In genomic region chr2:51177615-51178014, GRCm38 (mm10) we compare ENCODE assay signal across 18 mouse cellular contexts. TPM values are rescaled to one million over a fixed set of nuclear protein-coding genes. Genes with fewer than 3 reads are reported as not detected.
DNase-seq lines count a peak whose midpoint lies in the region; ATAC-seq and TF ChIP-seq lines count a peak whose summit lies in the region.
"Had no signal": no experiment of that assay in that cellular context is flagged by ENCODE, and none has a peak within 500 bp of the region (broad histone marks: within the 10 kb centered on the region; RNA-seq: fewer than 3 reads in every experiment).

No protein-coding gene starts in this region.

- H3K27ac ChIP-seq in ES-E14 (ENCODE audit: insufficient read depth, low read depth, low read length, poor library complexity, severe bottlenecking), result no peak overlapping the region
- H3K27ac ChIP-seq: embryonic facial prominence, embryonic 12.5 days; liver, embryonic 13.5 days had no signal

- POLR2A ChIA-PET in Patski (lab: Charles Lee), result no interaction called here

- H3K4me3 ChIP-seq in ES-E14 (ENCODE audit: insufficient read depth in 1 of 2, low read depth in 1 of 2, low read length in 2 of 2, poor library complexity in 1 of 2, severe bottlenecking in 1 of 2), result no peak overlapping the region
- H3K4me3 ChIP-seq: embryonic facial prominence, embryonic 12.5 days; heart, embryonic 12.5 days; liver, embryonic 13.5 days had no signal

- no peaks in the 10 kb centered on the region for H3K9me3 ChIP-seq in ES-E14 (ENCODE audit: control insufficient read depth, insufficient read depth, low read depth, low read length)
- H3K9me3 ChIP-seq: embryonic facial prominence, embryonic 12.5 days; heart, embryonic 12.5 days; liver, embryonic 13.5 days had no signal

- no peaks in the 10 kb centered on the region for H3K27me3 ChIP-seq in Patski
- H3K27me3 ChIP-seq: embryonic facial prominence, embryonic 12.5 days; heart, embryonic 12.5 days; liver, embryonic 13.5 days had no signal

- peak; percentile 43 for DNase-seq in kidney, adult 9 months
- DNase-seq in kidney, postnatal 4 days, result no peak
- DNase-seq in ES-E14 (ENCODE audit: low read depth, low spot score) (no peak), Patski (ENCODE audit: low read depth, low spot score) (peak; percentile 20)
- DNase-seq in kidney, postnatal 10 days, result peak; percentile 10
- no peak for DNase-seq in ovary, postnatal 14 days (ENCODE audit: low spot score)
- DNase-seq in left cerebral cortex, postnatal 10 days (ENCODE audit: extremely low spot score in 1 of 2, low spot score in 2 of 2), result no peak
- DNase-seq: cerebellum, adult 11 months; cerebellum, postnatal 36 days; gastrocnemius, postnatal 36 days; heart, postnatal 36 days; layer of hippocampus, postnatal 36 days; left cerebral cortex, postnatal 4 days; liver, embryonic 13.5 days; right cerebral cortex, postnatal 4 days had no signal

- peak; percentile 58 for ATAC-seq in Patski

- no peaks in the 10 kb centered on the region for H3K4me1 ChIP-seq in ES-E14 (ENCODE audit: control insufficient read depth in 2 of 2, insufficient read depth in 2 of 2, low read length in 2 of 2, poor library complexity in 1 of 2)
- H3K4me1 ChIP-seq: embryonic facial prominence, embryonic 12.5 days; heart, embryonic 12.5 days; liver, embryonic 13.5 days had no signal

- CTCF ChIA-PET in Patski (lab: Charles Lee), result interaction anchor here (1.0 to 1.1 kb wide), 2 partner anchors 15 to 114 kb away, joined by 4 read pairs; no protein-coding TSS in a partner anchor

- no peak for TF ChIP-seq CTCF in Patski (IDR thresholded peaks at IDR 0.05)

- no peak overlapping the region for H3K9ac ChIP-seq in ES-E14 (ENCODE audit: insufficient read depth, low read depth, low read length, poor library complexity, severe bottlenecking)
- H3K9ac ChIP-seq: embryonic facial prominence, embryonic 12.5 days; heart, embryonic 12.5 days; liver, embryonic 13.5 days had no signal

- no peaks in the 10 kb centered on the region for H3K36me3 ChIP-seq in ES-E14 (ENCODE audit: control insufficient read depth, insufficient read depth, low read length, poor library complexity, severe bottlenecking)
- H3K36me3 ChIP-seq: embryonic facial prominence, embryonic 12.5 days; heart, embryonic 12.5 days; liver, embryonic 13.5 days had no signal

- intact Hi-C loops in left cerebral cortex, postnatal 10 days (cut with DNase I), result no loop called here

- in situ Hi-C loops in ES-E14 (cut with MboI; ENCODE audit: low sequenced_read_pairs in 2 of 2, unreplicated experiment in 2 of 2) (no loop called here), Patski (cut with MboI; ENCODE audit: low pct_unique_long_range_greater_than_20kb) (no loop called here)

TF ChIP-seq in ES-E14, 5 proteins besides CTCF, POLR2A, EP300 and RAD21:
- TF ChIP-seq ZC3H11A (IDR thresholded peaks at IDR 0.05; ENCODE audit: borderline replicate concordance, low read depth, low read length) (no peak), ZNF384 (IDR thresholded peaks at IDR 0.05; ENCODE audit: low read depth, low read length) (no peak), HCFC1 (IDR thresholded peaks at IDR 0.05; ENCODE audit: borderline replicate concordance, insufficient read depth, low read length) (no peak), MAFK (IDR thresholded peaks at IDR 0.05; ENCODE audit: insufficient read depth, low read depth, low read length) (no peak), CHD2 (IDR thresholded peaks at IDR 0.05; ENCODE audit: low read depth, low read length) (peak; percentile 27; the same call in 1 of the 2 replicates)

RNA-seq across cellular contexts. Expression of gene Rnd3, which starts 28.7 kb away (rescaled TPM):
- total RNA-seq in ES-E14 (2012; rRNA removed), result 15.5 and 28.8 TPM in 2 replicates
- polyA plus RNA-seq in Patski (2021), result 41.4 TPM
- total RNA-seq in left cerebral cortex, postnatal 10 days (2021), result 10 to 100 TPM; 27.2 to 32.5 TPM
- total RNA-seq: MEL had no signal

Comparison
In these comparisons a context has a peak if more than half of its experiments do, and no peak if none do; other contexts are left out.
1. DNase-seq: peak in kidney, adult 9 months (single experiment), Patski (single experiment) and kidney, postnatal 10 days (single experiment); none in kidney, postnatal 4 days (0 of 2), ES-E14 (single experiment), ovary, postnatal 14 days (single experiment) and left cerebral cortex, postnatal 10 days (0 of 2).